Mouse (Mus musculus): ENCODE measurements at regions not wholly inside any gene's neighbourhood (a gene's known extent, or its start where the extent isn't known, plus 50 kb on each side); places are given as distances from the start of the nearest gene placed in this dataset.

DNA sequence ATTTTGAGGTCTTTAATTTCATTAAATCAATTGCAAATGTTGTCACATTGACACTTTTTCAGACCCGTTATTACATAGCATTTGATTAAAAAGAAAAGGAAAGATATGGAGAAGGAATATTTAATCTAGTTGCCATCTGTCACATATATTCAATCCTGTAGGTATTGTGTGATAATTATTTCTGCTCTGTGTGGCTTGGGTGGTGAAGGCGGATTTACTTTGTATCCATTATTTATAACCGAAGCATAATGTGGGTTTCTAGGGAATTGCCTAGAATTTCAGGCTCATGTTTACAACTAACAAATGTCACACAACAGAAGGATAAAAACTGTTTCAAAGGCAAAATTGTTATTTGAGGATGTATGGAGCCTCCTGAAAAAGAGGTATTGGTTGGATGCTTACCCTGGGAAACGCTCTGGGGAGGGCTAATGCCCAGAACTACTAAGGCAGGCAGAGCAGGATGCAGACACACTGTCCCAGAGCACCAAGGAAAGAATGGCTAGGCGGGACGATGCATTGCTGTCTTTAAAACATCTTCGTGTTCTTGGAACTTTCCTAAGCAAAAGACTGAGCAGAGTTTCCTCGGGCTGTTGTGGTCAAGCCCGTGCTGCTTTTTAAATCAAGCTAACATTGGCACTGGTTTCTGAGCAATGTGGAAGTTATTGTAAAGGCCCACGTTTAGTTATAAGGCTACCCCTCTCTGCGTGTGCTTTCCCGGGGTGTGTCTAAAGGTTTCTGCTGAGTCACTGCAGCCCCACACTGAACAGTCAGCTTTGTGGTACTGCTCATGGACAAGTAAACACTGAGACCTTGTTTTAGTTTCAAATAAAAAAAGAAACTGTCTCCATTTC lies 105.8 kb upstream of the Sgk1 start:
- peaks cover 42% of the 10 kb centered on the region for H3K4me1 ChIP-seq (ENCODE audit: insufficient read depth, low read depth, low read length)
- ATAC-seq (ENCODE audit: extremely low read depth, insufficient number of reproducible peaks, low FRiP score, poor library complexity, severe bottlenecking) (peak; percentile 84), DNase-seq (ENCODE audit: low spot score) (peak; percentile 53)
- TF ChIP-seq CTCF (IDR thresholded peaks at IDR 0.05; ENCODE audit: low read depth, low read length) (no peak), TAL1 (conservative IDR thresholded peaks at IDR 0.05; ENCODE audit: low read depth, low read length) (no peak), GATA2 (IDR thresholded peaks at IDR 0.05; ENCODE audit: borderline replicate concordance, low read depth, low read length) (no peak), POLR2AphosphoS5 (IDR thresholded peaks at IDR 0.05; ENCODE audit: insufficient replicate concordance, low read depth, low read length) (no peak)
- no peaks in the 10 kb centered on the region for H3K27me3 ChIP-seq (ENCODE audit: insufficient read depth, low read length)
- H3K4me3 ChIP-seq (ENCODE audit: low read depth, low read length): no peak overlapping the region; the same call in 1 of the 2 replicates
- H3K9me3 ChIP-seq (replicated peaks): no peaks in the 10 kb centered on the region
- H3K36me3 ChIP-seq (replicated peaks): no peaks in the 10 kb centered on the region

DNA sequence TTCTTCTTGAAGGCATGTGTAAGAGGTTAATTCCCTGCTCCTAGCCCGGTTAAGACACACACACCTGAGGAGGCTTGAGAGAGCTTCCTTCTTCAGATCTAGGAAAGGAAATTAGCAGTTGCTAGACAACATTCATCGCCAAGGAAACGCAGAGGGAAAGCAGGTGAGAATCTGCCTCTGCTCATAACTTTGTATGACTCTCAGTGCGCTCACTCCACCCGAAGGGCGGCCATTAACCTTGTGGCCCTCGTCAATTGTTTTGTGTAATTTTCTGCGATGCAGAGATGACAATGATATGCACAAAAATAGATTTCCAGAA lies 105.3 kb upstream of the Sgk1 start:
- ATAC-seq (ENCODE audit: extremely low read depth, insufficient number of reproducible peaks, low FRiP score, poor library complexity, severe bottlenecking) (no peak), DNase-seq (ENCODE audit: low spot score) (no peak)

DNA sequence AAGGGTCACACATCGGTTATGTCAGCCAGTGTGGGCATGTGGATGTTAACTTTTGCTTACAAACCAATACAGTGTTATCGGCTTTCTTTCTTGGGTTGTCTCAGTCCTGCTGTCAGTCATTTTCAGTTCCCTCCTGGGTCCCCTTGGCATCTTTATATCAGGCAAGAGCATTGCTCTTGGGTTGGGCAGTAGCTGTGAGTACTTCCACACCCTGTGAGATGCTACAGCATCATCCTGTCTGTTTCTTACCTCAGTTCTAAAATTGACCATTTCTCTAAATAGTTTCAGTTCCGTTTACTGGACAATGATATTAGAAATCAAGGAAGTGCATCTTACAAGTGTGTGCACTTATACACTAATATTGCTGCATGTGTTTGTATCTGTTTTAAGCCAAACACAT lies 104.9 kb upstream of the Sgk1 start:
- Histone ChIP-seq H3K4me3 (ENCODE audit: low read depth, low read length) (no peak overlapping the region; the same call in 1 of the 2 replicates), H3K36me3 (replicated peaks) (no peaks in the 10 kb centered on the region), H3K27me3 (ENCODE audit: insufficient read depth, low read length) (no peaks in the 10 kb centered on the region), H3K4me1 (ENCODE audit: insufficient read depth, low read depth, low read length) (peaks cover 44% of the 10 kb centered on the region), H3K9me3 (replicated peaks) (no peaks in the 10 kb centered on the region)
- DNase-seq (ENCODE audit: low spot score): no peak
- TF ChIP-seq TAL1 (conservative IDR thresholded peaks at IDR 0.05; ENCODE audit: low read depth, low read length): no peak
- TF ChIP-seq POLR2AphosphoS5 (IDR thresholded peaks at IDR 0.05; ENCODE audit: insufficient replicate concordance, low read depth, low read length): no peak
- no peak for TF ChIP-seq GATA2 (IDR thresholded peaks at IDR 0.05; ENCODE audit: borderline replicate concordance, low read depth, low read length)
- TF ChIP-seq CTCF (IDR thresholded peaks at IDR 0.05; ENCODE audit: low read depth, low read length): no peak
- no peak for TF ChIP-seq GATA1 (IDR thresholded peaks at IDR 0.05; ENCODE audit: borderline replicate concordance, low read length)
- no peak for ATAC-seq (ENCODE audit: extremely low read depth, insufficient number of reproducible peaks, low FRiP score, poor library complexity, severe bottlenecking)

More for the DNA sequence above, 105.3 kb upstream of the Sgk1 start:
- Histone ChIP-seq H3K4me3 (ENCODE audit: low read depth, low read length) (no peak overlapping the region; the same call in 1 of the 2 replicates), H3K4me1 (ENCODE audit: insufficient read depth, low read depth, low read length) (peaks cover 42% of the 10 kb centered on the region), H3K27me3 (ENCODE audit: insufficient read depth, low read length) (no peaks in the 10 kb centered on the region), H3K36me3 (replicated peaks) (no peaks in the 10 kb centered on the region), H3K9me3 (replicated peaks) (no peaks in the 10 kb centered on the region)
- TF ChIP-seq GATA2 (IDR thresholded peaks at IDR 0.05; ENCODE audit: borderline replicate concordance, low read depth, low read length) (no peak), POLR2AphosphoS5 (IDR thresholded peaks at IDR 0.05; ENCODE audit: insufficient replicate concordance, low read depth, low read length) (no peak), GATA1 (IDR thresholded peaks at IDR 0.05; ENCODE audit: borderline replicate concordance, low read length) (no peak), CTCF (IDR thresholded peaks at IDR 0.05; ENCODE audit: low read depth, low read length) (no peak), TAL1 (conservative IDR thresholded peaks at IDR 0.05; ENCODE audit: low read depth, low read length) (no peak)

DNA sequence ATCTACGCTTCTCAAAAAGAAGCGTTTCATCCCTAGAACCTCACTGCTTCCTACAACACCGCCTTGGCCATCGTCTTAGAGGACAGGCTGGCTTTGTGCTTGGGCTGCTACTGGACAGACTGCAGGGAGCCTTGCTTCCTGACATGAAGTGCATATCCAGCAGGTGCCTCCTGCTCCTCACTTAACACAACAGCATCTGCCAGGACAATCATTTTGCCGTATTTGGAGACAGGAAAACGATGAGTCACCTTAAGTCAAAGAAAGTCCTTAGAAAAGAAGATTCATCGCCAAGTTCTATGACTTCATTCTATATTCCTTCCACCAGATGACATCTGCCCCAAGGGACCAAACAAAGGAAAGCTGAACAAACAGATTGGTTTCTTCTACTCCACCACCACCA lies 98.5 kb upstream of the Sgk1 start:
- Histone ChIP-seq H3K4me3 (ENCODE audit: low read depth, low read length) (no peak overlapping the region), H3K4me1 (ENCODE audit: insufficient read depth, low read depth, low read length) (peaks cover 29% of the 10 kb centered on the region), H3K27me3 (ENCODE audit: insufficient read depth, low read length) (no peaks in the 10 kb centered on the region), H3K9me3 (replicated peaks) (no peaks in the 10 kb centered on the region), H3K36me3 (replicated peaks) (no peaks in the 10 kb centered on the region)
- ATAC-seq (ENCODE audit: extremely low read depth, insufficient number of reproducible peaks, low FRiP score, poor library complexity, severe bottlenecking) (no peak), DNase-seq (ENCODE audit: low spot score) (no peak)
- TF ChIP-seq GATA2 (IDR thresholded peaks at IDR 0.05; ENCODE audit: borderline replicate concordance, low read depth, low read length) (no peak), CTCF (IDR thresholded peaks at IDR 0.05; ENCODE audit: low read depth, low read length) (no peak)

DNA sequence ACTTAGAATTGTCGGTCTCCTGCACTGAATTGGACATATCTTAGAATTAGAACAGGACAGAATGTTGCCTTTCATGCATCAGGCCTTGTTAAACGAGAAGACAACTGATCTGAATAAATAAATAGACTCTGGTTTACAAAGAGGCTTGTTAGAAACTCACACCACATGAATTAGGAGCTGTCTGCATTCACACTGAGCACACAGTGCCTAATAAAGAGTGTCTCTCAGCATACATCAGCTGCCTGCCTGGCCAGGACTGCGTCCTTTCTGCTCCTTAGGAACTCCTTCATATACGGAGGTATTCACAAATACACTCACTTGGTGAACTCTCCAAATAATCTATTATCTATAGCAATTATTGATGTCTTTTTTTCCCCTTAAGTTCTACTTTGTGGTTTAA lies 96.9 kb upstream of the Sgk1 start:
- DNase-seq (ENCODE audit: low spot score) (no peak), ATAC-seq (ENCODE audit: extremely low read depth, insufficient number of reproducible peaks, low FRiP score, poor library complexity, severe bottlenecking) (no peak)
- H3K36me3 ChIP-seq (replicated peaks): no peaks in the 10 kb centered on the region
- H3K4me1 ChIP-seq (ENCODE audit: insufficient read depth, low read depth, low read length): peaks cover 32% of the 10 kb centered on the region
- no peaks in the 10 kb centered on the region for H3K27me3 ChIP-seq (ENCODE audit: insufficient read depth, low read length)
- no peaks in the 10 kb centered on the region for H3K9me3 ChIP-seq (replicated peaks)
- no peak overlapping the region for H3K4me3 ChIP-seq (ENCODE audit: low read depth, low read length)
- TF ChIP-seq GATA2 (IDR thresholded peaks at IDR 0.05; ENCODE audit: borderline replicate concordance, low read depth, low read length): no peak
- TF ChIP-seq CTCF (IDR thresholded peaks at IDR 0.05; ENCODE audit: low read depth, low read length): no peak
- TF ChIP-seq POLR2AphosphoS5 (IDR thresholded peaks at IDR 0.05; ENCODE audit: insufficient replicate concordance, low read depth, low read length): no peak
- TF ChIP-seq TAL1 (conservative IDR thresholded peaks at IDR 0.05; ENCODE audit: low read depth, low read length): no peak
- TF ChIP-seq GATA1 (IDR thresholded peaks at IDR 0.05; ENCODE audit: borderline replicate concordance, low read length): no peak

GRCm38 (mm10) chr10:21785785-21786184 lies 96.2 kb upstream of the Sgk1 start:
- no peak for ATAC-seq (ENCODE audit: extremely low read depth, insufficient number of reproducible peaks, low FRiP score, poor library complexity, severe bottlenecking)
- no peaks in the 10 kb centered on the region for H3K27me3 ChIP-seq (ENCODE audit: insufficient read depth, low read length)
- H3K36me3 ChIP-seq (replicated peaks): no peaks in the 10 kb centered on the region
- no peak for DNase-seq (ENCODE audit: low spot score)
- H3K4me3 ChIP-seq (ENCODE audit: low read depth, low read length): no peak overlapping the region
- TF ChIP-seq POLR2AphosphoS5 (IDR thresholded peaks at IDR 0.05; ENCODE audit: insufficient replicate concordance, low read depth, low read length) (no peak), TAL1 (conservative IDR thresholded peaks at IDR 0.05; ENCODE audit: low read depth, low read length) (no peak), CTCF (IDR thresholded peaks at IDR 0.05; ENCODE audit: low read depth, low read length) (no peak), GATA2 (IDR thresholded peaks at IDR 0.05; ENCODE audit: borderline replicate concordance, low read depth, low read length) (no peak)
- peaks cover 35% of the 10 kb centered on the region for H3K4me1 ChIP-seq (ENCODE audit: insufficient read depth, low read depth, low read length)
- no peaks in the 10 kb centered on the region for H3K9me3 ChIP-seq (replicated peaks)
